ENCODE assay signal across 15 mouse cellular contexts in genomic region chr6:128338876-128339275, GRCm38 (mm10). TPM values are rescaled to one million over a fixed set of nuclear protein-coding genes. Genes with fewer than 3 reads are reported as not detected.
DNase-seq lines count a peak whose midpoint lies in the region; ATAC-seq and TF ChIP-seq lines count a peak whose summit lies in the region.
"Had no signal": no experiment of that assay in that cellular context is flagged by ENCODE, and none has a peak within 500 bp of the region (broad histone marks: within the 10 kb centered on the region; RNA-seq: fewer than 3 reads in every experiment).

No protein-coding gene starts in this region.

- H3K9ac ChIP-seq in lung, embryonic 14.5 days: no peak overlapping the region
- H3K9ac ChIP-seq in limb, embryonic 15.5 days: no peak overlapping the region

- H3K4me3 ChIP-seq in lung, embryonic 14.5 days (ENCODE audit: low read depth, low read length): no peak overlapping the region
- H3K4me3 ChIP-seq in limb, embryonic 15.5 days: no peak overlapping the region
- H3K4me3 ChIP-seq in left cerebral cortex, adult 2 months: no peak overlapping the region

- TF ChIP-seq CTCF in lung, embryonic 14.5 days (IDR thresholded peaks at IDR 0.05; ENCODE audit: low read depth): no peak
- no peak for TF ChIP-seq CTCF in left cerebral cortex, adult 2 months (IDR thresholded peaks at IDR 0.05)

- peak overlapping the region; percentile 30; the same call in 1 of the 2 replicates for H3K27ac ChIP-seq in lung, embryonic 14.5 days (ENCODE audit: low read depth)
- H3K27ac ChIP-seq in limb, embryonic 15.5 days: peak overlapping the region; percentile 5; the same call in 1 of the 2 replicates
- no peak overlapping the region for H3K27ac ChIP-seq in left cerebral cortex, adult 2 months

- H3K36me3 ChIP-seq in lung, embryonic 14.5 days (ENCODE audit: insufficient read depth): peaks cover 23% of the 10 kb centered on the region; the same call in 1 of the 2 replicates
- peaks cover 28% of the 10 kb centered on the region for H3K36me3 ChIP-seq in limb, embryonic 15.5 days

- no peaks in the 10 kb centered on the region for H3K9me3 ChIP-seq in lung, embryonic 14.5 days (ENCODE audit: low read depth, low read length)
- no peaks in the 10 kb centered on the region for H3K9me3 ChIP-seq in limb, embryonic 15.5 days

- DNase-seq in frontal cortex, postnatal 10 days (ENCODE audit: low spot score in 2 of 2): no peak
- peak; percentile 48 for DNase-seq in lung, embryonic 14.5 days
- no peak for DNase-seq in lung, postnatal 36 days
- peak; percentile 26 for DNase-seq in brain, adult 2 months (ENCODE audit: low read depth, low spot score)
- DNase-seq in left cerebral cortex, adult 2 months (ENCODE audit: extremely low spot score in 1 of 2, low spot score in 2 of 2): no peak
- DNase-seq in left cerebral cortex, adult 8-10 months (ENCODE audit: low spot score in 2 of 2): no peak
- DNase-seq: cerebellum, postnatal 36 days; gastrocnemius, postnatal 10 days; heart, postnatal 4 days had no signal

- ATAC-seq in frontal cortex, adult (ENCODE audit: low TSS enrichment): peak; percentile 51; the same call in 1 of the 2 replicates
- ATAC-seq in lung, embryonic 14.5 days (ENCODE audit: insufficient read depth): peak; percentile 62
- ATAC-seq in limb, embryonic 15.5 days (ENCODE audit: insufficient number of reproducible peaks, low FRiP score, low TSS enrichment, low read depth): peak; percentile 21; the same call in 1 of the 2 replicates

- H3K27me3 ChIP-seq in lung, embryonic 14.5 days (ENCODE audit: insufficient read depth, low read length): no peaks in the 10 kb centered on the region
- H3K27me3 ChIP-seq in limb, embryonic 15.5 days: no peaks in the 10 kb centered on the region

- intact Hi-C loops in left cerebral cortex, adult 2 months (cut with DNase I): no loop called here

- no peak overlapping the region for H3K4me2 ChIP-seq in lung, embryonic 14.5 days
- H3K4me2 ChIP-seq in limb, embryonic 15.5 days: no peak overlapping the region

- H3K4me1 ChIP-seq in lung, embryonic 14.5 days (ENCODE audit: insufficient read depth): peaks cover 4% of the 10 kb centered on the region
- peaks cover 15% of the 10 kb centered on the region for H3K4me1 ChIP-seq in limb, embryonic 15.5 days

- WGBS in lung, embryonic 14.5 days: 24% methylated on average over 5 of the region's 5 CpGs
- WGBS in limb, embryonic 15.5 days: 25% methylated on average over 5 of the region's 5 CpGs

RNA-seq across cellular contexts. Expression of gene Tulp3, which starts 16.8 kb away (rescaled TPM):
- 22.0 and 23.1 TPM in 2 replicates for polyA plus RNA-seq in lung, embryonic 14.5 days (2014; fragmentation: Nextera tagmentation; extraction: Ambion mirVana)
- polyA plus RNA-seq in limb, embryonic 15.5 days (2015; fragmentation: Nextera tagmentation; extraction: Ambion mirVana): 19.7 and 19.8 TPM in 2 replicates
- total RNA-seq in left cerebral cortex, adult 2 months (2021): 10 to 100 TPM; 20.1 to 21.9 TPM
- total RNA-seq in left cerebral cortex, adult 8-10 months (2022): 10 to 100 TPM; 16.6 to 22.1 (median 20.2) TPM

RNA-seq across cellular contexts. Expression of gene Rhno1, which starts 23.8 kb away (rescaled TPM):
- polyA plus RNA-seq in lung, embryonic 14.5 days (2014; fragmentation: Nextera tagmentation; extraction: Ambion mirVana): 134 and 144 TPM in 2 replicates
- polyA plus RNA-seq in limb, embryonic 15.5 days (2015; fragmentation: Nextera tagmentation; extraction: Ambion mirVana): 115 and 118 TPM in 2 replicates
- 10 to 100 TPM; 18.4 to 19.1 TPM for total RNA-seq in left cerebral cortex, adult 2 months (2021)
- 10 to 100 TPM; 17.3 to 20.1 (median 18.8) TPM for total RNA-seq in left cerebral cortex, adult 8-10 months (2022)

RNA-seq across cellular contexts. Expression of gene Foxm1, which starts 23.9 kb away (rescaled TPM):
- polyA plus RNA-seq in lung, embryonic 14.5 days (2014; fragmentation: Nextera tagmentation; extraction: Ambion mirVana): 55.0 and 56.7 TPM in 2 replicates
- polyA plus RNA-seq in limb, embryonic 15.5 days (2015; fragmentation: Nextera tagmentation; extraction: Ambion mirVana): 24.9 and 26.7 TPM in 2 replicates
- 1 to 10 TPM; 1.1 to 2.1 TPM for total RNA-seq in left cerebral cortex, adult 2 months (2021)
- total RNA-seq in left cerebral cortex, adult 8-10 months (2022): 1 to 10 TPM in 3 of 4 experiments, under 1 TPM in 1; 0.81 to 1.8 (median 1.7) TPM
- total RNA-seq: liver, adult 2 months had no signal

RNA-seq across cellular contexts. Expression of gene Tex52, which starts 36.4 kb away (rescaled TPM):
- polyA plus RNA-seq in lung, embryonic 14.5 days (2014; fragmentation: Nextera tagmentation; extraction: Ambion mirVana): 0.21 and 0.35 TPM in 2 replicates
- polyA plus RNA-seq in limb, embryonic 15.5 days (2015; fragmentation: Nextera tagmentation; extraction: Ambion mirVana): 0.26 and 0.34 TPM in 2 replicates
- 1 to 10 TPM in 1 of 2 experiments, under 1 TPM in 1; 0.79 to 1.1 TPM for total RNA-seq in left cerebral cortex, adult 2 months (2021)
- total RNA-seq in left cerebral cortex, adult 8-10 months (2022): 1 to 10 TPM; 1.6 to 2.3 (median 1.9) TPM
- total RNA-seq: heart, postnatal 4 days; liver, adult 2 months; monocyte, adult 5-6 weeks had no signal
- polyA plus RNA-seq: liver, adult 2 months had no signal

RNA-seq across cellular contexts. Expression of gene Gm44596, which starts 36.4 kb away (rescaled TPM):
- polyA plus RNA-seq in lung, embryonic 14.5 days (2014; fragmentation: Nextera tagmentation; extraction: Ambion mirVana): not detected in 2 replicates
- not detected in 2 replicates for polyA plus RNA-seq in limb, embryonic 15.5 days (2015; fragmentation: Nextera tagmentation; extraction: Ambion mirVana)
- total RNA-seq in left cerebral cortex, adult 2 months (2021): not detected
- total RNA-seq in left cerebral cortex, adult 8-10 months (2022): not detected
- total RNA-seq: gastrocnemius, postnatal 10 days; heart, postnatal 4 days; liver, adult 2 months; monocyte, adult 5-6 weeks had no signal
- polyA plus RNA-seq: C2C12; large intestine, adult 2 months; liver, adult 2 months had no signal

Comparison
In these comparisons a context has a peak if more than half of its experiments do, and no peak if none do; other contexts are left out.
1. DNase-seq: peak in lung, embryonic 14.5 days (single experiment) and brain, adult 2 months (single experiment); none in frontal cortex, postnatal 10 days (0 of 2), lung, postnatal 36 days (single experiment), left cerebral cortex, adult 2 months (0 of 2) and left cerebral cortex, adult 8-10 months (0 of 2).
2. Peak in every context shown above with its lines, with median percentiles within 50 percentile points of each other: ATAC-seq.